Mouse (Mus musculus): ENCODE results near the gene Psmb10.

- TF ChIP-seq TAL1 (IDR thresholded peaks at IDR 0.05; ENCODE audit: low read length) = no peak
- TF ChIP-seq GATA1 (IDR thresholded peaks at IDR 0.05; ENCODE audit: low read length) = no peak
Observed at GRCm38 (mm10) chr8:105975363-105975762, 37.1 kb upstream of the Psmb10 start.

Data from erythroblast, embryonic 14.5 days (primary cell).